Mouse (Mus musculus): ENCODE results near the gene Ankrd40. TPM values are rescaled to one million over a fixed set of nuclear protein-coding genes. Genes with fewer than 3 reads are reported as not detected.

Gene Ankrd40
- polyA plus RNA-seq, 1 experiment from 2014 or later, result 11.0 TPM

- Histone ChIP-seq H3K27me3 (no peaks in the 10 kb centered on the region), H3K9me3 (no peaks in the 10 kb centered on the region), H3K36me3 (peaks cover 3% of the 10 kb centered on the region; the same call in 1 of the 2 replicates), H3K4me1 (replicated peaks) (peaks cover 77% of the 10 kb centered on the region), H3K9ac (replicated peaks) (no peak overlapping the region), H3K4me2 (replicated peaks) (no peak overlapping the region), H3K27ac (no peak overlapping the region), H3K4me3 (replicated peaks) (no peak overlapping the region)
- 83% methylated on average over 1 of the region's 1 CpGs for WGBS
- ATAC-seq, result no peak
Measured at GRCm38 (mm10) chr11:94315308-94315707, 12.5 kb upstream of the Ankrd40 start.

- Histone ChIP-seq H3K9me3 (no peaks in the 10 kb centered on the region), H3K36me3 (peaks cover 3% of the 10 kb centered on the region; the same call in 1 of the 2 replicates), H3K4me2 (replicated peaks) (no peak overlapping the region), H3K4me1 (replicated peaks) (peaks cover 74% of the 10 kb centered on the region), H3K27ac (no peak overlapping the region), H3K27me3 (no peaks in the 10 kb centered on the region), H3K9ac (replicated peaks) (no peak overlapping the region), H3K4me3 (replicated peaks) (no peak overlapping the region)
- no peak for ATAC-seq
- WGBS, result 83% methylated on average over 2 of the region's 2 CpGs
Measured at GRCm38 (mm10) chr11:94316528-94316927, 11.3 kb upstream of the Ankrd40 start.

- 71% methylated on average over 1 of the region's 1 CpGs for WGBS
- Histone ChIP-seq H3K27me3 (no peaks in the 10 kb centered on the region), H3K9me3 (no peaks in the 10 kb centered on the region), H3K4me2 (replicated peaks) (no peak overlapping the region), H3K9ac (replicated peaks) (no peak overlapping the region), H3K4me1 (replicated peaks) (peaks cover 70% of the 10 kb centered on the region), H3K36me3 (peaks cover 3% of the 10 kb centered on the region; the same call in 1 of the 2 replicates), H3K27ac (no peak overlapping the region), H3K4me3 (replicated peaks) (no peak overlapping the region)
- no peak for ATAC-seq
Measured at GRCm38 (mm10) chr11:94317014-94317413, 10.8 kb upstream of the Ankrd40 start.

- H3K9me3 ChIP-seq, result no peaks in the 10 kb centered on the region
- H3K27ac ChIP-seq, result 0 out of 2 replicates have a peak overlapping the region, but pooled peaks have one; percentile 10
- no peak for ATAC-seq
- peaks cover 74% of the 10 kb centered on the region for H3K4me1 ChIP-seq (replicated peaks)
- no peak overlapping the region for H3K4me2 ChIP-seq (replicated peaks)
- H3K9ac ChIP-seq (replicated peaks), result no peak overlapping the region
- 56% methylated on average over 4 of the region's 4 CpGs for WGBS
- H3K4me3 ChIP-seq (replicated peaks), result no peak overlapping the region
- peaks cover 3% of the 10 kb centered on the region; the same call in 1 of the 2 replicates for H3K36me3 ChIP-seq
- H3K27me3 ChIP-seq, result no peaks in the 10 kb centered on the region
Measured at GRCm38 (mm10) chr11:94317515-94317914, 10.3 kb upstream of the Ankrd40 start.

- peaks cover 74% of the 10 kb centered on the region for H3K4me1 ChIP-seq (replicated peaks)
- no peak for ATAC-seq
- H3K9me3 ChIP-seq, result no peaks in the 10 kb centered on the region
- 94% methylated on average over 5 of the region's 5 CpGs for WGBS
- H3K9ac ChIP-seq (replicated peaks), result no peak overlapping the region
- H3K4me2 ChIP-seq (replicated peaks), result no peak overlapping the region
- H3K36me3 ChIP-seq, result peaks cover 3% of the 10 kb centered on the region; the same call in 1 of the 2 replicates
- no peaks in the 10 kb centered on the region for H3K27me3 ChIP-seq
- no peak overlapping the region for H3K4me3 ChIP-seq (replicated peaks)
- no peak overlapping the region for H3K27ac ChIP-seq
Measured at GRCm38 (mm10) chr11:94318056-94318455, 9.7 kb upstream of the Ankrd40 start.

GRCm38 (mm10) chr11:94320969-94321930, 6.6 kb upstream of the Ankrd40 start:
- Histone ChIP-seq H3K27ac (peak overlapping the region; percentile 98), H3K4me1 (replicated peaks) (peaks cover 52% of the 10 kb centered on the region), H3K4me3 (replicated peaks) (peak overlapping the region; percentile 99), H3K4me2 (replicated peaks) (peak overlapping the region; percentile 90), H3K9ac (replicated peaks) (peak overlapping the region; percentile 99), H3K36me3 (peaks cover 3% of the 10 kb centered on the region; the same call in 1 of the 2 replicates), H3K9me3 (no peaks in the 10 kb centered on the region), H3K27me3 (no peaks in the 10 kb centered on the region)
- peak; percentile 75 for ATAC-seq
- under 1% methylated on average over 67 of the region's 67 CpGs for WGBS

GRCm38 (mm10) chr11:94321931-94322400, 5.8 kb upstream of the Ankrd40 start, which contains the start of gene Luc7l3:
TSS of gene Luc7l3 (minus strand) at chr11:94321988.
- under 1% methylated on average over 36 of the region's 36 CpGs for WGBS
- peak within 1 kb of the TSS; percentile 90 for H3K4me2 ChIP-seq (replicated peaks)
- no peaks in the 10 kb centered on the region for H3K9me3 ChIP-seq
- H3K27me3 ChIP-seq, result no peaks in the 10 kb centered on the region
- peak within 1 kb of the TSS; percentile 99 for H3K4me3 ChIP-seq (replicated peaks)
- peaks cover 3% of the 10 kb centered on the region; the same call in 1 of the 2 replicates for H3K36me3 ChIP-seq
- ATAC-seq, result peak; percentile 94
- H3K4me1 ChIP-seq (replicated peaks), result peaks cover 52% of the 10 kb centered on the region
- H3K9ac ChIP-seq (replicated peaks), result peak within 1 kb of the TSS; percentile 99
- H3K27ac ChIP-seq, result peak within 1 kb of the TSS; percentile 98

- Histone ChIP-seq H3K4me1 (replicated peaks) (peaks cover 47% of the 10 kb centered on the region), H3K27me3 (no peaks in the 10 kb centered on the region), H3K4me3 (replicated peaks) (peak overlapping the region; percentile 99), H3K9me3 (no peaks in the 10 kb centered on the region), H3K36me3 (peaks cover 3% of the 10 kb centered on the region; the same call in 1 of the 2 replicates), H3K27ac (peak overlapping the region; percentile 98), H3K9ac (replicated peaks) (peak overlapping the region; percentile 99), H3K4me2 (replicated peaks) (peak overlapping the region; percentile 90)
- ATAC-seq, result no peak
- WGBS, result 37% methylated on average over 5 of the region's 5 CpGs
Measured at GRCm38 (mm10) chr11:94322636-94323035, 5.2 kb upstream of the Ankrd40 start.

- Histone ChIP-seq H3K27ac (peak overlapping the region; percentile 98; the same call in 1 of the 2 replicates), H3K4me3 (replicated peaks) (no peak overlapping the region)
- 52% methylated on average over 5 of the region's 5 CpGs for WGBS
Measured at GRCm38 (mm10) chr11:94323271-94323925, 4.4 kb upstream of the Ankrd40 start.

GRCm38 (mm10) chr11:94324618-94325017, 3.2 kb upstream of the Ankrd40 start:
- no peak for ATAC-seq
- 88% methylated on average over 5 of the region's 5 CpGs for WGBS
- no peaks in the 10 kb centered on the region for H3K9me3 ChIP-seq

More at GRCm38 (mm10) chr11:94323271-94323925, 4.4 kb upstream of the Ankrd40 start:
- Histone ChIP-seq H3K4me2 (replicated peaks) (no peak overlapping the region), H3K9ac (replicated peaks) (no peak overlapping the region), H3K27me3 (no peaks in the 10 kb centered on the region), H3K4me1 (replicated peaks) (peaks cover 40% of the 10 kb centered on the region), H3K36me3 (peaks cover 3% of the 10 kb centered on the region; the same call in 1 of the 2 replicates), H3K9me3 (no peaks in the 10 kb centered on the region)
- no peak for ATAC-seq

GRCm38 (mm10) chr11:94326961-94327411, 815 bp upstream of the Ankrd40 start:
- under 1% methylated on average over 10 of the region's 10 CpGs for WGBS
- peak overlapping the region; percentile 60 for H3K9ac ChIP-seq (replicated peaks)
- ATAC-seq, result peak; percentile 86
- H3K27me3 ChIP-seq, result no peaks in the 10 kb centered on the region
- peak overlapping the region; percentile 70 for H3K4me3 ChIP-seq (replicated peaks)
- H3K4me1 ChIP-seq (replicated peaks), result peaks cover 52% of the 10 kb centered on the region
- peak overlapping the region; percentile 99 for H3K27ac ChIP-seq
- peak overlapping the region; percentile 78 for H3K4me2 ChIP-seq (replicated peaks)
- H3K9me3 ChIP-seq, result no peaks in the 10 kb centered on the region
- H3K36me3 ChIP-seq, result no peaks in the 10 kb centered on the region

More at GRCm38 (mm10) chr11:94324618-94325017, 3.2 kb upstream of the Ankrd40 start:
- Histone ChIP-seq H3K4me3 (replicated peaks) (no peak overlapping the region), H3K9ac (replicated peaks) (no peak overlapping the region), H3K27ac (no peak overlapping the region), H3K4me2 (replicated peaks) (no peak overlapping the region), H3K36me3 (no peaks in the 10 kb centered on the region), H3K27me3 (no peaks in the 10 kb centered on the region), H3K4me1 (replicated peaks) (peaks cover 41% of the 10 kb centered on the region)

All from midbrain, embryonic 13.5 days (tissue).